Mouse (Mus musculus): Measurements from ENCODE around the gene Sec13. TPM values are rescaled to one million over a fixed set of nuclear protein-coding genes. Genes with fewer than 3 reads are reported as not detected.
"Not testable (repeated sequence)": the region's sequence is repeated elsewhere in the genome, so short reads cannot be mapped to it uniquely, and the experiment has no call there.

Sec13 gene
- polyA plus RNA-seq, 2 experiments: 93.7 to 118 TPM

GRCm38 (mm10) chr6:113714276-113714675, 26.3 kb downstream of the Sec13 start:
- Histone ChIP-seq H3K27ac (no peak overlapping the region), H3K9me3 (ENCODE audit: control insufficient read depth, low read length) (no peaks in the 10 kb centered on the region), H3K4me2 (ENCODE audit: low read depth) (no peak overlapping the region), H3K4me1 (replicated peaks; ENCODE audit: control insufficient read depth in 2 of 2, insufficient read depth in 2 of 2, low read length in 1 of 2) (no peaks in the 10 kb centered on the region; a peak in 1 of 4 replicates), H3K36me3 (replicated peaks; ENCODE audit: control insufficient read depth, insufficient read depth, low read depth) (peaks cover 62% of the 10 kb centered on the region), H3K27me3 (ENCODE audit: control insufficient read depth, insufficient read depth, low read length) (no peaks in the 10 kb centered on the region), H3K4me3 (ENCODE audit: insufficient read depth in 1 of 2, low read depth in 2 of 2, low read length in 2 of 2) (no peak overlapping the region), H3K9ac (replicated peaks) (no peak overlapping the region)
- ATAC-seq (ENCODE audit: insufficient read depth) (no peak; the same call in 1 of the 2 replicates), DNase-seq (ENCODE audit: low read depth in 3 of 3, low spot score in 3 of 3) (no peak)
- WGBS (ENCODE audit: insufficient replicate concordance): 71% methylated on average over 2 of the region's 2 CpGs
- TF ChIP-seq CTCF (IDR thresholded peaks at IDR 0.05; ENCODE audit: low read depth) (no peak), EP300 (IDR thresholded peaks at IDR 0.05; ENCODE audit: low read depth) (no peak)

GRCm38 (mm10) chr6:113713389-113713788, 27.2 kb downstream of the Sec13 start:
- H3K27ac ChIP-seq; H3K27me3 ChIP-seq (ENCODE audit: control insufficient read depth, insufficient read depth, low read length); ATAC-seq (ENCODE audit: insufficient read depth); H3K4me2 ChIP-seq (ENCODE audit: low read depth); H3K4me3 ChIP-seq (ENCODE audit: insufficient read depth in 1 of 2, low read depth in 2 of 2, low read length in 2 of 2); H3K9me3 ChIP-seq (ENCODE audit: control insufficient read depth, low read length); H3K9ac ChIP-seq (replicated peaks); H3K4me1 ChIP-seq (replicated peaks; ENCODE audit: control insufficient read depth in 2 of 2, insufficient read depth in 2 of 2, low read length in 1 of 2); DNase-seq (ENCODE audit: low read depth in 3 of 3, low spot score in 3 of 3): not testable (repeated sequence)
- WGBS (ENCODE audit: insufficient replicate concordance): 90% methylated on average over 5 of the region's 5 CpGs
- H3K36me3 ChIP-seq (replicated peaks; ENCODE audit: control insufficient read depth, insufficient read depth, low read depth): peaks cover 68% of the 10 kb centered on the region

- Histone ChIP-seq H3K4me1 (replicated peaks; ENCODE audit: control insufficient read depth in 2 of 2, insufficient read depth in 2 of 2, low read length in 1 of 2) (no peaks in the 10 kb centered on the region; a peak in 1 of 4 replicates), H3K4me2 (ENCODE audit: low read depth) (no peak overlapping the region), H3K4me3 (ENCODE audit: insufficient read depth in 1 of 2, low read depth in 2 of 2, low read length in 2 of 2) (no peak overlapping the region), H3K27ac (no peak overlapping the region), H3K9ac (replicated peaks) (no peak overlapping the region), H3K27me3 (ENCODE audit: control insufficient read depth, insufficient read depth, low read length) (no peaks in the 10 kb centered on the region), H3K36me3 (replicated peaks; ENCODE audit: control insufficient read depth, insufficient read depth, low read depth) (peaks cover 74% of the 10 kb centered on the region), H3K9me3 (ENCODE audit: control insufficient read depth, low read length) (no peaks in the 10 kb centered on the region)
- 72% methylated on average over 3 of the region's 3 CpGs for WGBS (ENCODE audit: insufficient replicate concordance)
- ATAC-seq (ENCODE audit: insufficient read depth): no peak
- TF ChIP-seq EP300 (IDR thresholded peaks at IDR 0.05; ENCODE audit: low read depth) (no peak), CTCF (IDR thresholded peaks at IDR 0.05; ENCODE audit: low read depth) (no peak)
- DNase-seq (ENCODE audit: low read depth in 3 of 3, low spot score in 3 of 3): no peak
Observed at GRCm38 (mm10) chr6:113712718-113713117, 27.8 kb downstream of the Sec13 start.

GRCm38 (mm10) chr6:113697222-113698205, 43.0 kb downstream of the Sec13 start:
- Histone ChIP-seq H3K9me3 (ENCODE audit: control insufficient read depth, low read length) (no peaks in the 10 kb centered on the region), H3K4me3 (ENCODE audit: insufficient read depth in 1 of 2, low read depth in 2 of 2, low read length in 2 of 2) (peak overlapping the region; percentile 82 to 98), H3K27ac (peak overlapping the region; percentile 87), H3K36me3 (replicated peaks; ENCODE audit: control insufficient read depth, insufficient read depth, low read depth) (peaks cover 47% of the 10 kb centered on the region), H3K4me1 (replicated peaks; ENCODE audit: control insufficient read depth in 2 of 2, insufficient read depth in 2 of 2, low read length in 1 of 2) (peaks cover 38 to 46% of the 10 kb centered on the region in 2 experiments), H3K9ac (replicated peaks) (peak overlapping the region; percentile 97), H3K27me3 (ENCODE audit: control insufficient read depth, insufficient read depth, low read length) (no peaks in the 10 kb centered on the region), H3K4me2 (ENCODE audit: low read depth) (peak overlapping the region; percentile 86)
- TF ChIP-seq EP300 (IDR thresholded peaks at IDR 0.05; ENCODE audit: low read depth): no peak
- TF ChIP-seq CTCF (IDR thresholded peaks at IDR 0.05; ENCODE audit: low read depth): no peak
- ATAC-seq (ENCODE audit: insufficient read depth) (no peak), DNase-seq (ENCODE audit: low read depth in 3 of 3, low spot score in 3 of 3) (no peak)
- WGBS (ENCODE audit: insufficient replicate concordance): under 1% methylated on average over 95 of the region's 113 CpGs

GRCm38 (mm10) chr6:113696582-113697221, 43.8 kb downstream of the Sec13 start, which contains the start of gene Tatdn2:
Tatdn2 (plus strand) TSS chr6:113697050.
- 1% methylated on average over 52 of the region's 58 CpGs for WGBS (ENCODE audit: insufficient replicate concordance)
- TF ChIP-seq EP300 (IDR thresholded peaks at IDR 0.05; ENCODE audit: low read depth) (peak; percentile 25; the same call in 1 of the 2 replicates), CTCF (IDR thresholded peaks at IDR 0.05; ENCODE audit: low read depth) (peak; percentile 39; the same call in 1 of the 2 replicates)
- H3K27ac ChIP-seq: peak within 1 kb of the TSS; percentile 87
- peak within 1 kb of the TSS; percentile 86 for H3K4me2 ChIP-seq (ENCODE audit: low read depth)
- H3K4me3 ChIP-seq (ENCODE audit: insufficient read depth in 1 of 2, low read depth in 2 of 2, low read length in 2 of 2): peak within 1 kb of the TSS; percentile 82 to 98
- peaks cover 43% of the 10 kb centered on the region for H3K36me3 ChIP-seq (replicated peaks; ENCODE audit: control insufficient read depth, insufficient read depth, low read depth)
- peaks cover 44 to 52% of the 10 kb centered on the region in 2 experiments for H3K4me1 ChIP-seq (replicated peaks; ENCODE audit: control insufficient read depth in 2 of 2, insufficient read depth in 2 of 2, low read length in 1 of 2)
- ATAC-seq (ENCODE audit: insufficient read depth) (peak; percentile 94), DNase-seq (ENCODE audit: low read depth in 3 of 3, low spot score in 3 of 3) (peak; percentile 95 to 97 (median 95))
- peak within 1 kb of the TSS; percentile 97 for H3K9ac ChIP-seq (replicated peaks)
- H3K27me3 ChIP-seq (ENCODE audit: control insufficient read depth, insufficient read depth, low read length): no peaks in the 10 kb centered on the region
- H3K9me3 ChIP-seq (ENCODE audit: control insufficient read depth, low read length): no peaks in the 10 kb centered on the region

All from liver, embryonic 14.5 days (tissue).